Mouse (Mus musculus) gastrocnemius, postnatal 4 days (tissue): ENCODE results near the gene Cldn4. TPM values are rescaled to one million over a fixed set of nuclear protein-coding genes. Genes with fewer than 3 reads are reported as not detected.

Experiments
- DNase-seq, 2 experiments: peaks; one replicate each; pipeline ENCODE4 v3.0.0; 2021 to 2022; ENCODE audit warnings: low spot score in 2 of 2, mixed read lengths in 2 of 2
- long read RNA-seq, 2 experiments: library from polyadenylated mRNA; stranded (forward); transcript quantifications; one replicate each; pipeline ENCODE4 v2.0.0; 2021
- total RNA-seq, 2 experiments: library from RNA; stranded (reverse); gene quantifications; 2 replicates each; pipeline ENCODE4 v1.2.3; 2021

Cldn4 gene
- not detected for total RNA-seq
- long read RNA-seq, experiment 1, transcript Cldn4-201 (1 exons, 1,816 nt) = major isoform, 6 of 6 reads
- long read RNA-seq, experiment 1, partial matches to known transcripts = 0 of 6 reads
- long read RNA-seq, experiment 1, other reads (novel, unspliced or antisense) = 0 of 6 reads
- long read RNA-seq, experiment 2 = 0 reads

GRCm38 (mm10) chr5:134946857-134947255 lies at the start of gene Cldn4:
Gene Cldn4 (minus strand): TSS chr5:134946934.
- no peak for DNase-seq

GRCm38 (mm10) chr5:134992566-134992965 lies 45.8 kb upstream of the Cldn4 start:
- no peak for DNase-seq

GRCm38 (mm10) chr5:134989741-134990140 lies 43.0 kb upstream of the Cldn4 start:
- no peak for DNase-seq

DNA sequence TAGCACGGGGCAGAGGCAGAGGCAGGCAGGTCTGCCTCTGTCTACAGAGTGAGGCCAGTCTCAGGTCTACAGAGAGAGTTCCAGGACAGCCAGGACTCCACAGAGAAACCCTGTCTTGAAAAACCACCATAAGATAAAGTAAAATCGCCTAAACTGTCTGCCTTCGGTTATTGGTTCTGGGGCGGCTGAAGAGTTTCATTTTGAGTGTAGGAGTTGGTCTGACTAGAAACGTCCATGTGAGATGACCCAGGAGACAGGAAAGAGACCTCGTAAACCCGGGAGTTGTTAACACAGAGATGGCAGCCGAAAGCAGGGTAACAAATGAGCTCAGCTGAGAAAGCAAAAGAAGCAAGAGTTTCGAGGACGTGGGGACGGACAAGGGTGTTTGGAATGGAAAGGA lies 42.4 kb upstream of the Cldn4 start:
- DNase-seq = no peak

- peak in 1 of 2 experiments; percentile 15 for DNase-seq
These were observed 39.8 kb upstream of the Cldn4 start for GRCm38 (mm10) chr5:134986298-134987268.

DNA sequence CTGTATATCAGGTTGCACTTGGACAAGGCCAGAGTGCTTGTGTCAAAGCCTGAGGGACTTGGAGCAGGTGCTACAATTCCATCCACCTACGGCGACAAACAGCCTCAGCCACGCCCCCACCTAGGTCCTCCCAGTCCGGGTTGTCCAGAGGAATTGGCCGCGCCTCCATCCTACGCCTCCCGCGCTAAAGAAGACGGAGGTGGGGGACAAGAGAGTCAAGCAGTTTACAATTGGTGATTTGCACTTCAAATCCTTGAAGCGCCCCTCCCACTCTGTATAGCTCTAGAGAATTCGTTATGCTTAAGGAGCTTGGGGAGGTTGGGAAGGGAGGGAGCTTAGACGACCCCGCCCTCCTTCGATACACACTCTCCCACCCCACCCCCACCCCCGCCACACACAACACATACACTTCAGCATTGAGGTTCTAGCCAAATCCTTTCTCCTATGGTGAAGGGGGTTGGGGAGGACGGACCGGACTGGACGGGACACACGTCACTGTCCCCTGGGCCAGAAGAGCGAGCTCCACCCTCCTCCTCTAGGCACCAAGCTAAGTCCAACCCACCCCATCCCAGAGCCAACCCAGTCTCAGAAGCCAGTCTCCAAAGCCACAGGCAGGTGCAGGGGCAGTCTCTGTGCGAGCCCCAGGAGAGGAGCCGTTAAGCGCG lies 39.0 kb upstream of the Cldn4 start, which contains the start of gene Cldn3:
Gene Cldn3 (plus strand): TSS at position 582 of the 665 bp plus-strand sequence.
- DNase-seq = peak in 1 of 2 experiments; percentile 29

DNA sequence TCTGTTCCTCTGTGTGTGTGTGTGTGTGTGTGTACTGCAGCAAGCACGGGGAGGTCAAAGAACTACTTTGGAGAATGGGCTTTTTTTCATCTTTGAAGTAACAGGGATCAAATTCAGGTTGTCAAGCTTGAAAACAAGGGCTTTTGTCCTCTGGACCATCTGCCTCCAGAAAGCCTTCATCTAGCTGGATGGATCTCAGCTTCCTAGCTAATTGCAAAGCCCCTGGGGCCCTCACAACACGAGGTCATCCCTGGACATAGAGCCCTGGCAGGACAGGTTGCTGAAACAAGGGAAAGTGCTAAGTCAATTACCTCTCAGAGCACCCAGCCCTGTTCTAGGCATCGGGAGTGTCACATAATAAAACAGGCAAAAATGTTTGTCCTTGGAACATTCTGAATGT lies 37.0 kb upstream of the Cldn4 start:
- DNase-seq = no peak

DNA sequence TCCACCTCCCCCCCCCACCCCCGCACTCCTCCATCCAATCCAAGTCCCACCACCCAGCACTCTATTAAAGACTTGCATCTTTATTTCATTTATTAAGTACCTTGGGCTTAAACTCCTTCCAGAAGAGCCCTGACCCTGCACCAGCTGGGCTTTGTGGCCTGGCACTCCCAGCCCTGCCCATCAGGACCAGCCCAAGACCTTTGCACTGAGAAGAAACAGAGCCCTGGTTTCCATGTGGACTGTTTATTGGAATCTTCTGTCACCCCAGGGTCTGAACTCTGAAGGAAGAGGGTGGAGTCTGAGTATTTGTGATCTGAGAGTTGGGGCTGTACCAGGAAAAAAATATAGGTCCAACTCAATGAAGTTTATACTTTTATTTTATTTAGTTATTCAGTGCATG lies 36.4 kb upstream of the Cldn4 start:
- DNase-seq = no peak

GRCm38 (mm10) chr5:134981149-134981548 lies 34.4 kb upstream of the Cldn4 start:
- no peak for DNase-seq

- DNase-seq = no peak
These were observed 31.1 kb upstream of the Cldn4 start for GRCm38 (mm10) chr5:134977837-134978236.

DNA sequence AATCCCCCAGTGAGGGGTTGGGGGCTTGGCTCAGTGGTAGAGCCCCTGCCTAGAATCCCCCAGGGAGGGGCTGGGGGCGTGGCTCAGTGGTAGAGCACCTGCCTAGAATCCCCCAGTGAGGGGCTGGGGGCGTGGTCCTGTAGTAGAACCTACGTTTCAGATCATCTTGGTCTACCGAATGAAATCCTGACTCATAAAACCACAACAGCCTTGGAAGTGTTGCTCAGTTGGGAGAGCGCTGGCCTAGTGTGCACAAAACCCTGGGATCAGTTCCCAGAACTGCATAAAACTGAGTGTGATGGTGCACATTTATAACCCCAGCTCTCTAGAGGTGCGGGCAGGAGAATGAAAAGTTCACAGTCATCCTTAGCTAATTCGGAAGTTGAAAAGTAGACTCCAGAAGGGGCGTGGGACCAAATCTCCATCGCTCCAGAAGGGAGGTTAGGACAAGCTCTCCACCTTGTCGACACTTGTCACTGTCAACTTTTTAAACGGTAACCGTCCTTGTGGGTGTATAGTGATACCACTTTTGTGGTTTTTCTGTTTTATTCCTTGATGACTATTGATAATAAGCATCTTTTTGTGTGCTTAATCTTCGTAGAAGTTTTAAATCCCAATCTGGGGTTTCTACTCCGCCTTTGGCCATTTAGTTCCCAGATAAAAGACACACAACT lies 30.0 kb upstream of the Cldn4 start:
- DNase-seq = no peak

DNA sequence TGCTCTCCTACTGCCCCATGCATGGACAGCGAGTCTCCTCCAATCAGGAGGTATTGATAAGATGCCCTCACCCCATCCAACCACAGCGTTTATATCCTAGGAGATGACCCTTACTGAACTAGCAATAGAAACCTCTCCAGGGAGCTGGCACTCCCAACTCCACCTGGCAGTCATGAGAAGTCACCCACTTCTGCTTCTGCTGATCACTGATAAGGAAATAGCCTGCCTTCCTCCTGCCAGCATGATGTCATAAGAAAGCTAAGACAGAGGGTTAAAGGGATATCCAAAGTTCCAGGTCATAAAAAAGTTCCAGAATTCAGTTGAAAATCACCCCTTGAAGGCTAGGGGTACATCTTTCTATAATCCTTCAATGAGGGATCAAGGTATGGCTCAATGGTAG lies 29.4 kb upstream of the Cldn4 start:
- DNase-seq = no peak

- DNase-seq = no peak
These were observed 28.2 kb upstream of the Cldn4 start for GRCm38 (mm10) chr5:134974921-134975320.

DNA sequence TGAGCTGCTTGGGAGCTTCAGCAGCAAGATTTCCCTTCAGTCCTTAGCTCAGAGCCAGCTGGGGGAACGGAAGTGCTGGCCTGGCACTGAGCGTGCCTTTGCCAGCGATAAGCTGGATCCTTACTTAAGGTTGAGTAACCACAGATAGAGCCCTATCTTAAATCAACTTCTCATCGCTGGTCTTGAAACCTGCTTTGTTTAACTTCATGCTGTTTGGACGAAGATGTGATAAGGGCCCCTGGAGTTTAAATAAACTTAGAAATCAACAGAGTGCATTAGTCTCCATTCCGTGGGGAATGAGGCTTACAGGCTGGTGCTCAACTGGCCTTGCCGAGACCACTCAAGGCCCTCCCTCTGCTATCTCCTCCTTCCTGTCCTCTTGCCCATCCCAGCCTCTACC lies 27.6 kb upstream of the Cldn4 start:
- DNase-seq = no peak

DNA sequence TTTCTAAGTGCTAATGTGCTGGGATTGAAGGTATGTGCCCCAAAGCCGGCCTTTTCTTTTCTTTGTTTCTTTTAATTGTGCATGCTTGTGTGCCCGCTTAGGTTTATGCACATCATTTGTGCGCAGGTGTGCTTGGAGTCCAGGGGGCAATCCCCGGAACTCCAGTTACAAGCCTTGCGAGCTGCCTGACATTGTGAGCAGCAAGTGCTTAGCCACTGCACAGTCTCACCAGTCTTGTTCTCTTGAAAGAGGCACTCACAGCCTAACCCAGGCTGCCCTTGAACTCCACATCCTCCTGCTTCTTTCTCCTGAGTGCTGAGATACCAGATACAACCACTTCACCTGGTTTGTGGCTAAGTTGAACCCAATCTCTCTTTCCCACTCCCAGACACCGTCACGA lies 26.8 kb upstream of the Cldn4 start:
- DNase-seq = no peak

GRCm38 (mm10) chr5:134973081-134973480 lies 26.3 kb upstream of the Cldn4 start:
- DNase-seq = no peak

DNA sequence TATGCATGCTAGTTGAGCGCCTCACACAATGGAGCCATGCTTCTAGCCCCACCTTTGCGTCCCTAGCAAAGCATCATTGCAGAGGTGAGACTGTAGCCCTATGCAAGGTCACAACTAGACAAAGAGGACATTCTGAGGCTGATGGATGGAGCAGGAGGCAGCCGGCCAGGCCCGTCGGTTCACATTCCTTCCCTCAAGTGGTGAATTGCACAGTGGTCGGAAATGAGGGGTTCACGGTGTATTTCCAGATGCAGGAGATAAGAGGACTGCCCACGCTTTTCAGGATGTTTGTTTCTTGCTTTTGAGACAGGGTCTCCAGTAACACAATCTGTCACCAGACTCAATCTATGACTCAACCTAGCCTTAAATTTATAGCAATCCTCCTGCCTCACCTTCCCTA lies 23.9 kb upstream of the Cldn4 start:
- DNase-seq = no peak

DNA sequence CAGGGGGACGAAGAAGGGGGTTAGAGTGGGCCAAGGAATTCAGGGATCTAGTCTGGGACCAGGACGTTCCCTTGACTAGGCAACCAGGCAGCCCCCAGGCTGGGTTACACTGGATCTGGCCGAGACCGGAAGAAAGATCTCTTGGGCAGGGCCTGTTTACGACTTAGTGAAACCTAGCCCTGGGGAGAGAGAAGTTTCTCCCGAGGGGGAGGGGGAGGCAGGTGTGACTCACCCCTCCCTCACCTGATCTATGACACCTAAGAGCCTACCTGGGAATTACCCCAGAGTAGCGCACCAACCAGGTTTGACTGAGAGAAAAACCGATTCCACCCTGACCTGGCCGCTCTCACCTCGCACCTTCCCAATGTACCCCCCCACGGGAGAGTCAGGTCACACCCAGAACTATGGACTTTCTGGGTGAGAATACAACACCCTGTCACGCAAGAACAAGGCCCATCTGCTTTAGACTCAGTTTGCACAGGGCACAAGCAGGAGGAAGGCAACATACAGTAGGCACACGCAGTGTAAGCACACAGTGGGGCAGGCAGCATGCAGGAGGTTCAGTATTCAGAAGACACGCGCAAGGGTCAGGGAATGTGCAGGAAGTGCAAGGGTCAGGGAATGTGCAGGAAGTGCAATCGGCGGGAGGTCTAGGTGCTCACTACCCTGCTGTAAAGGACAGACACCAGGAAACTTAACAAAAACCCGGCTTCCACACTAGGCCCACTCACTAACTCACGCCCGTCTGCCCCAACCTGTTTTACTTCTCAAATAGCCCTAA lies 20.6 kb upstream of the Cldn4 start:
- DNase-seq = no peak

- DNase-seq = peak in 1 of 2 experiments; percentile 31
These were observed 19.4 kb upstream of the Cldn4 start for GRCm38 (mm10) chr5:134965852-134966821.
